ENCODE assay signal across 17 mouse cellular contexts in genomic region chr13:30115792-30116191, GRCm38 (mm10).
"Had no signal": no experiment of that assay in that cellular context is flagged by ENCODE, and none has a peak within 500 bp of the region (broad histone marks: within the 10 kb centered on the region; RNA-seq: fewer than 3 reads in every experiment).

No protein-coding gene starts in this region.

- H3K4me3 ChIP-seq: limb, embryonic 12.5 days; limb, embryonic 15.5 days; liver, embryonic 15.5 days; stomach, embryonic 15.5 days had no signal

- H3K4me2 ChIP-seq: limb, embryonic 12.5 days; limb, embryonic 15.5 days; liver, embryonic 11.5 days; liver, embryonic 15.5 days; midbrain, embryonic 11.5 days; stomach, embryonic 15.5 days had no signal

- DNase-seq: kidney, adult 9 months; kidney, postnatal 14 days; left cerebral cortex, postnatal 4 days; lung, adult 2 months; lung, postnatal 14 days; lung, postnatal 4 days; midbrain, embryonic 14.5 days; right cerebral cortex, postnatal 14 days; spleen, adult 18-20 months; thymus, adult 18-20 months; thymus, postnatal 36 days had no signal

- H3K27me3 ChIP-seq: limb, embryonic 12.5 days; limb, embryonic 15.5 days; liver, embryonic 15.5 days; stomach, embryonic 15.5 days had no signal

- H3K36me3 ChIP-seq: limb, embryonic 12.5 days; limb, embryonic 15.5 days; liver, embryonic 15.5 days; stomach, embryonic 15.5 days had no signal

- H3K9ac ChIP-seq: limb, embryonic 12.5 days; limb, embryonic 15.5 days; liver, embryonic 15.5 days; stomach, embryonic 15.5 days had no signal

- H3K4me1 ChIP-seq: limb, embryonic 12.5 days; limb, embryonic 15.5 days; liver, embryonic 15.5 days; stomach, embryonic 15.5 days had no signal

- H3K9me3 ChIP-seq: limb, embryonic 12.5 days; limb, embryonic 15.5 days; liver, embryonic 15.5 days; stomach, embryonic 15.5 days had no signal

- H3K27ac ChIP-seq: limb, embryonic 12.5 days; limb, embryonic 15.5 days; liver, embryonic 15.5 days; stomach, embryonic 15.5 days had no signal
